Mouse (Mus musculus): Measurements from ENCODE around the gene Rpia.
A peak's percentile ranks its signal among the peaks of the same experiment; 100 is the strongest.
"Not testable (repeated sequence)": the region's sequence is repeated elsewhere in the genome, so short reads cannot be mapped to it uniquely, and the experiment has no call there.

Rpia gene

DNA sequence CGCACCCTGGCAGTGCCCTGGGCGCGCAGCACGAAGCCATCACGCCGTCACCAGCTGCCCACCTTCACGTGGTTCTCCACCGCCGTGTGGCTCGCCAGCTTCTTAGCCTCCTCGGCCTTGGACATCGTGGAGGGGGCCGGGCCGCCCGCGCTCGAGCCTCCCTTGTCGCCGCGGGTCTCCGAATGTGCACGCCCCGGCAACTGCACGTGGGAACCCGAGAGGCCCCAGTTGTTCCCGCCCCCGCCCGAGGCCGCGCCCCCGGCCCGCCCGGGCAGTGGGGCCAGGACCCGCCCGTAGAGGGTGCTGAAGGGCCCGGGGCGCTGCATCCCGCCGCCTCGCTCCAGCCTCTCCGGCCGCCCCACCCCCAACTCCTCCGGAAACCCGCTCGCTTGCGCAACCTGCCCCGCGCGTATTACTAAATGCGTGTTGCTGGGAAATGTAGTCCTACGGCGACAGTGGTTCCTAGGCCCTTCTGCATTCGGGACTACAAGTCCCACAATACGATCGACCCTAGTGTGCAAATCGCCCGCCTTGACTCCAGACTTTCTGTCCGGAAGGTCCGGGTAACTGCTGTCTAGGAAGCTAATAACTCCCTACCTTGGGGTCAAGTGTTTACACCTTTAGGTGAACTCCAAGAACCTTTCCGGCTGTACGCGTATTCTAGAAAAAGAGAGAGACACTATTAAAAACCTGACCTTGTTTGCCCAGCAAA lies at the start of gene Rpia:
Rpia (minus strand) TSS at position 409 of the 712 bp plus-strand sequence.
- DNase-seq (ENCODE audit: low read depth, low spot score) = peak; percentile 99

DNA sequence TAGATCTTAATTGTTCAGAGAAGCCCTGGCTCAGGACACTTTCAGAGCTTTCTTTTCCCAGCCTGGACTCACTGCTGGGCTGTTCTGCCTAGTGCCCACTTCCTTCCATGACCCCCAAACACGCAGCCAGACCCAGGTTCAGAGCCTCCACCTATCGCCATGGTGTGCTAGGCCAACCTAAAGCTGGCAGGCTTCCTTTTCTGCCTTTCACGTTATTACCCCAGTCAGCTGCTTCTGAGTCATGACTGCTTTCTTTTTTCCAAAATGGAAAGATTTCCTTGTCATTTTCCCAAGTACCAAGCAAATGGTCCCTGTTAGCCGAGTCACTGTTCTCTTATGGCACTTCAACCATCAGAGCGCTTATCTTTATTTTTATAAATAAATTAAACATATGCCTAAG lies 48.2 kb upstream of the Rpia start:
- peak; percentile 61 for DNase-seq (ENCODE audit: low read depth, low spot score)

GRCm38 (mm10) chr6:70838532-70838931 lies 46.5 kb upstream of the Rpia start:
- DNase-seq (ENCODE audit: low read depth, low spot score) = no peak

DNA sequence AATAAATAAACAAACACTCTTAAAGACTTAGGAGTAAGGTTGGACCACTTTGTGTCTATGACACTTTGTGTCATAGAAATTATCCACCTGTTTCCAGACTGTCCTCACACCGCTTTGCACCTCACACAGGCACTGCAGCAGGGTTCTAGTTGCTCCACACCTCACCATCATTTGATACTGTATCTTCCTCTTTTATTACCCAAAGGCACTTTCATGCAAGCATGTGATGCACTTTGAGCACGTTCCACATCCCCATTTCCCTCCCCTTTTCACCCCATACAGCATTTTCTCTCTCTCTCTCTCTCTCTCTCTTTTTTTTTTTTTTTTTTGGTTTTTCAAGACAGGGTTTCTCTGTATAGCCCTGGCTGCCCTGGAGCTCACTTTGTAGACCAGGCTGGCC lies 45.3 kb upstream of the Rpia start:
- no peak for DNase-seq (ENCODE audit: low read depth, low spot score)

DNA sequence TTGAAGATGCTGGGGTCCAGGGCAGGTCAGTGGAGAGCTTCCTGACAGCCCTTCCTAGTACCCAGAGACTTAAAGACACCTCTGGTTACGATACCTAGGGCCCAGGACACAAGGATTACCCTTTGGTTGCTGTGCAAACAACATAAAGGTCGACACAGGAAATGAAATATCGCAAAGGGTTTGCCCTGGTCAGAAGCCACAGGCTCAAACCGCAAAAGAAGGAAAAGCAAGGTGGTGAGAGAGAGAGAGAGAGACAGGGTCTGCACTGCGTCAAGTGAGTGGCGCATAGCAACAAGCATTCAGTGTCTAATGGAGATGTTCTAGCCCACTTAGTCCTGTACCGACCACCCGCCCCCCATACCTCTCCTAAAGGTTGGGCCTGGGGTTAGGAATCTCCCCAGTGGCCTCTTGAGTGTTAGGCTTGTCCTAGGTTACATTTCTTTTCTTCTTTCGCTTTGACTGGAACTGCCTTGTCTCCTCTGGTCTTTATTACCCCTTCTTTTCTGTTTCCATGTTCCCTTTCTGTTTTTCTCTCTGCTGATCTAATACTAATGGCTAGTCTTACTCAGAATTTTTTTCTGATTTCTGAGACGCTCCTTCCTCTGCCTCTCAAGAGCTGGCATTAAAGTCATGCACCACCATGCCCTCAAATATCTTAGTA lies 39.3 kb upstream of the Rpia start:
- DNase-seq (ENCODE audit: low read depth, low spot score) = no peak

DNA sequence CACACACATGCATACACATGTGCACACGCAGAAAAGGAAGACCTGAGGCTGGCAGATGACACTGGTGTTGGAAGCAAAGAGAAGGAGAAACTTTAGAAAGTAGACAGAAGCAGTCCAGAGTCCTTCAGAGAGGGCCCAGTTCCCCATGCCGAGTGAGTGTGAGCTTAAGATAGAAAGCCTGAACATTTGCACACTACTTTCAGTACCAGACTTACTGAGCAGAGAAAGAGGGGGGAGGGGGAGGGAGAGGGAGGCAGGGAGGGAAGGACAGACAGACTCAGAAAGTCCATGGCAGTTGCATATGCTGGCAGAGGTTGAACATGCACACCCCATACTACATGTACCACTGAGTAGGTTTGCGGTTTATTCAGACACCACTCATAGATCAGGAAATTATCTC lies 38.5 kb upstream of the Rpia start:
- no peak for DNase-seq (ENCODE audit: low read depth, low spot score)

DNA sequence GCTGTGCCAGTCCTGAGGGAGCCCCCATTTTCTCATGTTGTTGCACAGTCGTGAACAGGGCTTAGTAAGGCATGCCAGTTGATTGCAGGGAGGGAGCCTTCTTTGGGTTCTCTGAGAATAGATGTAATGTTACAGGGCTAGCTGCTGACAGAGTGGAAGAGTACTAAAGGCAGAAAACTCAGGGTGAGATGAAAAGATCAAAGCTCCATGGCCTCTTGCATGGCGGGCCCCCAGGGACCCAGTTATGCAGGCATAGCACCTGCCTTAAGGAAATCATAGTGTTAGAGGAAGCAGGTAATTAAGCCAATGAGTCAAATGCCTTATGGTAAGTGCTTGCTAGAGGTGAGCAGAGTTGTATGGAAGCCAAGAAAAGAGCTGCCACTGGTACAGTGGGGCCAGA lies 37.4 kb upstream of the Rpia start:
- no peak for DNase-seq (ENCODE audit: low read depth, low spot score)

DNA sequence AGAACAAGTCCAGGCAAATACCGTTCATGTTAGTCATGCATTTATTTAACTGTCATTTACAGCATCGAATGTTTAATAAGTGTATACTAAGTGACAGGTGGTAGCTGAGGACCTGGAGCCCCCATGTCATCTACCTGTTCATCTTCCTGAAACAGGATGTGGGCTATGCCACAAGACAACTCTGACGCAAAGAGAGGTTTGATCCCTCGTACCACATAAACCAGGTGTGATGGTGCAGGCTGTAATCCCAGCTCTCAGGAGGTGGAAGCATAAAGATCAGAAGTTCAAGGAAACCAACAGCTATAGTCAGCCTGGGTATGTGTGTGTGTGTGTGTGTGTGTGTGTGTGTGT lies 32.9 kb upstream of the Rpia start:
- DNase-seq (ENCODE audit: low read depth, low spot score) = no peak

GRCm38 (mm10) chr6:70824085-70824986 lies 32.3 kb upstream of the Rpia start:
- no peak for DNase-seq (ENCODE audit: low read depth, low spot score)

GRCm38 (mm10) chr6:70823277-70823676 lies 31.2 kb upstream of the Rpia start:
- DNase-seq (ENCODE audit: low read depth, low spot score) = not testable (repeated sequence)

GRCm38 (mm10) chr6:70822386-70822910 lies 30.4 kb upstream of the Rpia start:
- no peak for DNase-seq (ENCODE audit: low read depth, low spot score)

DNA sequence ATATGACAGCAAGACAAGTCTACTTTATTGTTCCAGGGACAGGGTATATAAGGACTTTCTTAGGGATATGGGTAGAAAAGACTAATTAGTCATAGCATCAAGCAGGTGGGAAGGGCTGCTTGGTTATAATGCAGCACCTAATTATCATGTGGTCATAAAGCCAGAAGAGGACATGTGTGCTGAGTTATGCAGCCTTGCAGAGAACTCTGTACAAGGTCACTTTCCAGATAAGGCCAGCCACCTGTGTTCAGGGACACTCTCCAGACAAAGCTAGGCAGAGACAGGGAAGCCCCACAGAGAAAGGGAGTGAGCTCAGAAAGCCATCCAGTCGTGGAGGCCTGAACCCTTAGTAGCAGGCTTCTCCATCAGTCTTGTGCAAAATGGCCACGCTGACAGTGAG lies 29.5 kb upstream of the Rpia start:
- DNase-seq (ENCODE audit: low read depth, low spot score) = no peak

DNA sequence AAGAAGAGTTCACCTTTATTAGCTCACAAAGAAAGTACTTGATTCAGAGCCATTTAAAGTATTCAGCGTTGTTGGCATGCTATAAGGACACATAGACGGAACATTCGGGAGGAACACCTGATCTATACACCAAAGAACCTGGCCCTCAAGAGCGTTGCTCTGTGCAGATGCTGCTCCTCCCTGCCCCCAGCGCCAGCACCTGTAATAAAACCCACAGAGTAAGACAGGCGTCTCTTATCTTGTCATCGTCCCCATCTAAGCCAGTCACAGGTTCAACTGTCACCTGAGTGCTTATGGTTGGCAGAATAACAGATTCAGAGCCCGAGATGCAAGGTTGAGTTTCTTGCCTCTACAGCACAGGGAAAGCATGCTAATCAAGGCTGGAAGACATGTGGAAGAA lies 23.4 kb upstream of the Rpia start:
- no peak for DNase-seq (ENCODE audit: low read depth, low spot score)

- no peak for DNase-seq (ENCODE audit: low read depth, low spot score)
These were observed 22.6 kb upstream of the Rpia start for GRCm38 (mm10) chr6:70814629-70814950.

DNA sequence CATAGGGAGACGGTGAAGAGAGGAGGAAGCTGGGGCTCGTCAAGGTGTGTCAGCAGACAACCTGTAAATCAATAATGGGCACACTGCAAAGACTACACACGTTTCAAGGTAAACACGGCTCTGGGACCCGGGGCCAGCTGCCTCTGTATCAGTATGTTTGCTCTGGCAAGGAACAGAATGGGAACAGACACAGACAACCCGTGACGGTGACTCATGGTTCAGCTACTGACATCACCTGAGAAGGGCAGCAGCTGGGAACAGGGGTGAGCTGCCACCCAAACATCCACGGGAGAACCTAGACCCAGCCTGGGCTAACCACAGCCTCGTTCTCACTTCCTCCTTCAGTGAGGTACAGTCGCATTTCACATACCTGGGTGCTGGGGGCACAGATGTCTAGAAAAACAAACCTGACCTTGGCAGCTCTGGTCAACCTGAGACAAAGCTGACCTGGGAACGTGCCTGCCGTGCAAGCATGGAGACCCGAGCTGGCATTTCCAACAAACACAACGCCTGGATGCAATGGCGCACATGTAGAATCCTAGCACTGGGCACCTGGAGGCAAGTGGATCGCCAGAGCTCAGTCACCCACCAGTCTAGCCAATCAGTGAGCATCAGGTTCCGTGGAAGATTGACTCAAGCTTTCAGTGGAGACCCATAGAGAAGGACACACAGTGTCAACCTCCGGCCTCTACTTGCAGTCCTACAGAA lies 22.0 kb upstream of the Rpia start:
- peak; percentile 62 for DNase-seq (ENCODE audit: low read depth, low spot score)

GRCm38 (mm10) chr6:70812526-70812895 lies 20.5 kb upstream of the Rpia start:
- DNase-seq (ENCODE audit: low read depth, low spot score) = peak; percentile 47

- peak; percentile 94 for DNase-seq (ENCODE audit: low read depth, low spot score)
These were observed 19.8 kb upstream of the Rpia start for GRCm38 (mm10) chr6:70811557-70812525.

DNA sequence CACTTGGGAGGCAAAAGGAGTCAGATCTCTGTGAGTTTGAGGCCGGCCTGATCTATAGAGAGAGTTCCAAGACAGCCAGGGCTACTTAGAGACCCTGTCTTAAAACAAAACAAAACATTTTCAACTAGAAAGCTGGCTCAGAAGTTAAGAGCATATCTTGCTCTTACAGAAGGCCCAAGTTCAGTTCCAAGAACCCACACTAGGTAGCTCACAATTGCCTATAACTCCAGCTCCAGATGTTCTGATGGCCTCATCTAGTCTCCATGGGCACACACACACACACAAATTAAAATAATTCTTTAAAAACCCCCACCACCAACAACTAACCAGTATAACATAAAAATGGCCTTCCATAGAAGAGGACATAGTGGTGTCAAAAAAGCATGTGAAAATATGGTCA lies 18.5 kb upstream of the Rpia start:
- DNase-seq (ENCODE audit: low read depth, low spot score) = no peak

DNA sequence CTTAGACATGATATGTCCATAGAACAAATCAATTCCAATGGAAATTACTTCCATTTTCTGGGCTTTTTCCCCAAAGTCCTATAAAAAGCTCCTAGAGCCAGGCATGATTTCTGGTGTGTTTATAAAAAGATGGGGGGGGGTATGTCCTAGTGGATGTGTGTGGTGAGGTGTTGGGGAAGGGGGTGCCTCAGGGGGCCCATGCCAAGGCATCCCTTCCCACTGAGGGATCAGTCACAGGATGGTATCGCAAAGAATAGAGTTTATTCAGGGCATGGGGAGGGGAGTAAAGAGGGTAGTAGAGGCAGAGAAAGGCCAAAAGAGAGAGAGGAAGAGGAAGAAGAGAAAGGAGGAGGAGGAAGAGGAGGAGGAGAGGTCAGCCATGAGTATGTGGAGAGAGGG lies 14.5 kb upstream of the Rpia start:
- no peak for DNase-seq (ENCODE audit: low read depth, low spot score)

- peak; percentile 84 for DNase-seq (ENCODE audit: low read depth, low spot score)
These were observed 13.9 kb upstream of the Rpia start for GRCm38 (mm10) chr6:70805820-70806513.
